Comparison of ENCODE assay signal across 17 mouse cellular contexts in the genomic region with DNA sequence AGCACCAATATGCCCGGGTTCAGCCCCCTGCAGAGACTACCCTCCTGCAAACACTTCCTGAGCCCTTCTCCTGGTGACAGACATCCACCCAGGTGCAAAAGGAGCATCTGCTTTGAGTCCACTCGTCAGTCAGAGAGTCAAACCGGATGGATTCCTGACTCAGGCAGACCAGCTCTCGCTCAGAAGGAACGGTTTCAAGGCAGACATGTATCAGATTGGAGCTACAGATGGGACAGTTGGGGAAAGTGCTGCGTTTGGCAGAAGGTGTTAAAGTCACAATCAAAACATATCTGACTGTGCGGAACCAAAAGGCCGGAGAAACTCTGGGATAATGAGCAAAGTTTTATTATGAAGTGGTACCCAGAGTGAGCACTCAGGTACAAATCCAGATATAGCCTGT. TPM values are rescaled to one million over a fixed set of nuclear protein-coding genes. Genes with fewer than 3 reads are reported as not detected.
A peak's percentile ranks its signal among the peaks of the same experiment; 100 is the strongest.
DNase-seq lines count a peak whose midpoint lies in the region; ATAC-seq and TF ChIP-seq lines count a peak whose summit lies in the region.
"Had no signal": no experiment of that assay in that cellular context is flagged by ENCODE, and none has a peak within 500 bp of the region (broad histone marks: within the 10 kb centered on the region; RNA-seq: fewer than 3 reads in every experiment).

No protein-coding gene starts in this region.

- no peak overlapping the region for H3K27ac ChIP-seq in heart, embryonic 14.5 days (replicated peaks in 1 of 2; ENCODE audit: control insufficient read depth in 1 of 2, insufficient read depth in 1 of 2, low read depth in 2 of 2, low read length in 2 of 2)
- peak overlapping the region; percentile 32 for H3K27ac ChIP-seq in embryonic facial prominence, embryonic 10.5 days (replicated peaks)
- 0 out of 2 replicates have a peak overlapping the region, but pooled peaks have one; percentile 17 for H3K27ac ChIP-seq in forebrain, postnatal 0 days (ENCODE audit: low read depth, low read length)
- H3K27ac ChIP-seq in limb, embryonic 10.5 days: peak overlapping the region; percentile 56; the same call in 1 of the 2 replicates
- no peak overlapping the region for H3K27ac ChIP-seq in liver, embryonic 12.5 days
- H3K27ac ChIP-seq: left cerebral cortex, adult 2 months; liver, embryonic 14.5 days had no signal

- ATAC-seq in heart, embryonic 14.5 days (ENCODE audit: insufficient number of reproducible peaks, insufficient read depth, low FRiP score, low read depth): no peak
- ATAC-seq in forebrain, postnatal 0 days: peak; percentile 34
- no peak for ATAC-seq in liver, embryonic 12.5 days

- no peak overlapping the region for H3K4me2 ChIP-seq in heart, embryonic 14.5 days (ENCODE audit: low read length)
- no peak overlapping the region for H3K4me2 ChIP-seq in forebrain, postnatal 0 days (ENCODE audit: low read depth)
- no peak overlapping the region for H3K4me2 ChIP-seq in liver, embryonic 12.5 days

- H3K36me3 ChIP-seq in heart, embryonic 14.5 days (ENCODE audit: control insufficient read depth, insufficient read depth, low read length): peaks cover 18% of the 10 kb centered on the region
- peaks cover 56% of the 10 kb centered on the region for H3K36me3 ChIP-seq in embryonic facial prominence, embryonic 10.5 days (replicated peaks)
- H3K36me3 ChIP-seq in forebrain, postnatal 0 days (ENCODE audit: insufficient read depth): peaks cover 6% of the 10 kb centered on the region; the same call in 1 of the 2 replicates
- H3K36me3 ChIP-seq in limb, embryonic 10.5 days: peaks cover 45% of the 10 kb centered on the region
- H3K36me3 ChIP-seq in liver, embryonic 12.5 days: peaks cover 17% of the 10 kb centered on the region

- no peaks in the 10 kb centered on the region for H3K9me3 ChIP-seq in heart, embryonic 14.5 days (ENCODE audit: control insufficient read depth, low read length)
- no peaks in the 10 kb centered on the region for H3K9me3 ChIP-seq in embryonic facial prominence, embryonic 10.5 days
- no peaks in the 10 kb centered on the region for H3K9me3 ChIP-seq in forebrain, postnatal 0 days (ENCODE audit: low read length)
- H3K9me3 ChIP-seq in limb, embryonic 10.5 days (replicated peaks): no peaks in the 10 kb centered on the region
- H3K9me3 ChIP-seq in liver, embryonic 12.5 days (replicated peaks): no peaks in the 10 kb centered on the region

- H3K27me3 ChIP-seq in heart, embryonic 14.5 days (ENCODE audit: control insufficient read depth, insufficient read depth, low read length): no peaks in the 10 kb centered on the region
- no peaks in the 10 kb centered on the region for H3K27me3 ChIP-seq in embryonic facial prominence, embryonic 10.5 days (replicated peaks; ENCODE audit: low read depth, poor library complexity, severe bottlenecking)
- H3K27me3 ChIP-seq in forebrain, postnatal 0 days (ENCODE audit: insufficient read depth, low read length): no peaks in the 10 kb centered on the region
- H3K27me3 ChIP-seq in limb, embryonic 10.5 days (ENCODE audit: low read depth, poor library complexity, severe bottlenecking): no peaks in the 10 kb centered on the region
- H3K27me3 ChIP-seq in liver, embryonic 12.5 days (replicated peaks): 0 out of 2 replicates have a peak, but pooled peaks cover 3% of the 10 kb centered on the region

- peaks cover 5 to 11% of the 10 kb centered on the region in 2 experiments; a peak in 3 of 4 replicates for H3K4me1 ChIP-seq in heart, embryonic 14.5 days (ENCODE audit: control insufficient read depth in 2 of 2, insufficient read depth in 2 of 2, low read length in 2 of 2)
- H3K4me1 ChIP-seq in embryonic facial prominence, embryonic 10.5 days: peaks cover 18% of the 10 kb centered on the region
- H3K4me1 ChIP-seq in forebrain, postnatal 0 days (ENCODE audit: insufficient read depth): peaks cover 10% of the 10 kb centered on the region
- peaks cover 18% of the 10 kb centered on the region for H3K4me1 ChIP-seq in limb, embryonic 10.5 days
- peaks cover 42% of the 10 kb centered on the region for H3K4me1 ChIP-seq in liver, embryonic 12.5 days

- WGBS in heart, embryonic 14.5 days: 71% methylated on average over 8 of the region's 8 CpGs
- 80% methylated on average over 8 of the region's 8 CpGs for WGBS in embryonic facial prominence, embryonic 10.5 days
- WGBS in forebrain, postnatal 0 days: 56% methylated on average over 8 of the region's 8 CpGs
- 75% methylated on average over 8 of the region's 8 CpGs for WGBS in limb, embryonic 10.5 days
- 81% methylated on average over 8 of the region's 8 CpGs for WGBS in liver, embryonic 12.5 days (ENCODE audit: insufficient replicate concordance)

- no peak overlapping the region for H3K4me3 ChIP-seq in heart, embryonic 14.5 days (ENCODE audit: control insufficient read depth in 1 of 2, insufficient read depth in 1 of 2, low read depth in 1 of 2, low read length in 2 of 2)
- no peak overlapping the region for H3K4me3 ChIP-seq in embryonic facial prominence, embryonic 10.5 days
- no peak overlapping the region for H3K4me3 ChIP-seq in forebrain, postnatal 0 days (ENCODE audit: low read depth, low read length)
- no peak overlapping the region for H3K4me3 ChIP-seq in limb, embryonic 10.5 days
- no peak overlapping the region for H3K4me3 ChIP-seq in liver, embryonic 12.5 days
- H3K4me3 ChIP-seq: erythroblast, embryonic 14.5 days; left cerebral cortex, adult 2 months had no signal

- no peak for DNase-seq in heart, postnatal 14 days
- no peak for DNase-seq in embryonic facial prominence, embryonic 10.5 days (ENCODE audit: low spot score)
- peak; percentile 84 for DNase-seq in forebrain, postnatal 0 days
- no peak for DNase-seq in limb, embryonic 10.5 days (ENCODE audit: low spot score)
- no peak for DNase-seq in kidney, postnatal 25 days
- DNase-seq in ovary, postnatal 10 days (ENCODE audit: low spot score): no peak
- DNase-seq: adrenal gland, postnatal 25 days; cerebellum, adult 11 months; heart, adult 11 months; kidney, adult 8-10 months; lung, postnatal 14 days; right cerebral cortex, postnatal 25 days had no signal

- H3K9ac ChIP-seq in heart, embryonic 14.5 days (ENCODE audit: low read length): peak overlapping the region; percentile 54
- no peak overlapping the region for H3K9ac ChIP-seq in forebrain, postnatal 0 days
- H3K9ac ChIP-seq in liver, embryonic 12.5 days: no peak overlapping the region
- H3K9ac ChIP-seq: liver, embryonic 14.5 days had no signal

- TF ChIP-seq CTCF in forebrain, postnatal 0 days (IDR thresholded peaks at IDR 0.05; ENCODE audit: low read depth): no peak

- intact Hi-C loops in heart, postnatal 14 days (cut with DNase I): loop anchor here (2.0 kb wide), 1 partner anchor 17 kb away; no protein-coding TSS in a partner anchor

RNA-seq across cellular contexts. Expression of a gene that starts 29.1 kb away (rescaled TPM):
- polyA plus RNA-seq in heart, embryonic 14.5 days (2014; fragmentation: Nextera tagmentation; extraction: Ambion mirVana): 12.7 and 14.3 TPM in 2 replicates
- 1 to 10 TPM; 7.0 TPM for total RNA-seq in heart, postnatal 14 days (2021)
- polyA plus RNA-seq in embryonic facial prominence, embryonic 10.5 days (2016; fragmentation: Nextera tagmentation; extraction: Ambion mirVana): 22.8 and 24.4 TPM in 2 replicates
- 16.3 and 22.0 TPM in 2 replicates for total RNA-seq in forebrain, postnatal 0 days (2014; rRNA removed)
- 7.3 and 10.4 TPM in 2 replicates for polyA plus RNA-seq in forebrain, postnatal 0 days (2015; fragmentation: Nextera tagmentation; extraction: Ambion mirVana)
- polyA plus RNA-seq in limb, embryonic 10.5 days (2016; fragmentation: Nextera tagmentation; extraction: Ambion mirVana): 22.0 and 24.1 TPM in 2 replicates
- 6.2 and 8.2 TPM in 2 replicates for polyA plus RNA-seq in liver, embryonic 12.5 days (2016; fragmentation: Nextera tagmentation; extraction: Ambion mirVana)

RNA-seq across cellular contexts. Expression of a gene that starts 39.0 kb away (rescaled TPM):
- polyA plus RNA-seq in heart, embryonic 14.5 days (2014; fragmentation: Nextera tagmentation; extraction: Ambion mirVana): 21.8 and 22.9 TPM in 2 replicates
- total RNA-seq in heart, postnatal 14 days (2021): 10 to 100 TPM; 39.8 to 40.4 TPM
- polyA plus RNA-seq in embryonic facial prominence, embryonic 10.5 days (2016; fragmentation: Nextera tagmentation; extraction: Ambion mirVana): 22.4 and 22.6 TPM in 2 replicates
- total RNA-seq in forebrain, postnatal 0 days (2014; rRNA removed): 40.9 and 48.5 TPM in 2 replicates
- 25.1 and 39.1 TPM in 2 replicates for polyA plus RNA-seq in forebrain, postnatal 0 days (2015; fragmentation: Nextera tagmentation; extraction: Ambion mirVana)
- polyA plus RNA-seq in limb, embryonic 10.5 days (2016; fragmentation: Nextera tagmentation; extraction: Ambion mirVana): 20.3 and 22.1 TPM in 2 replicates
- 9.0 and 9.4 TPM in 2 replicates for polyA plus RNA-seq in liver, embryonic 12.5 days (2016; fragmentation: Nextera tagmentation; extraction: Ambion mirVana)

Comparison
In these comparisons a context has a peak if more than half of its experiments do, and no peak if none do; other contexts are left out.
1. H3K27ac ChIP-seq: peak in embryonic facial prominence, embryonic 10.5 days (single experiment), forebrain, postnatal 0 days (single experiment) and limb, embryonic 10.5 days (single experiment); none in heart, embryonic 14.5 days (0 of 2) and liver, embryonic 12.5 days (single experiment).